Mouse (Mus musculus): ENCODE results near the gene Ccdc78.

- TF ChIP-seq GATA1 (IDR thresholded peaks at IDR 0.05; ENCODE audit: low read length): no peak; the same call in 1 of the 2 replicates
- no peak for TF ChIP-seq TAL1 (IDR thresholded peaks at IDR 0.05; ENCODE audit: low read length)
Observed at GRCm38 (mm10) chr17:25828712-25829557, 42.6 kb downstream of the Ccdc78 start, which contains the start of gene Jmjd8.

Data from erythroblast, embryonic 14.5 days (primary cell).